Mouse (Mus musculus): ENCODE results near the gene Cfb.
"Not testable (repeated sequence)": the region's sequence is repeated elsewhere in the genome, so short reads cannot be mapped to it uniquely, and the experiment has no call there.

Gene Cfb

GRCm38 (mm10) chr17:34837464-34838324 lies 24.6 kb downstream of the Cfb start:
- no peak for ATAC-seq (ENCODE audit: low TSS enrichment)

- ATAC-seq (ENCODE audit: low TSS enrichment) = peak; percentile 91
These were observed 25.5 kb downstream of the Cfb start, which contains the start of the genes Stk19 and Dxo for GRCm38 (mm10) chr17:34836856-34837221. TSS of gene Stk19 (minus strand) at chr17:34836945. TSS of gene Dxo (plus strand) at chr17:34837019.

GRCm38 (mm10) chr17:34836155-34836855 lies 26.0 kb downstream of the Cfb start:
- ATAC-seq (ENCODE audit: low TSS enrichment) = peak; percentile 64

GRCm38 (mm10) chr17:34830776-34831175 lies 31.5 kb downstream of the Cfb start:
- ATAC-seq (ENCODE audit: low TSS enrichment) = not testable (repeated sequence)

- no peak for ATAC-seq (ENCODE audit: low TSS enrichment)
These were observed 47.4 kb downstream of the Cfb start for GRCm38 (mm10) chr17:34814818-34815370.

- not testable (repeated sequence) for ATAC-seq (ENCODE audit: low TSS enrichment)
These were observed 48.6 kb downstream of the Cfb start for GRCm38 (mm10) chr17:34813747-34814146.

- no peak for ATAC-seq (ENCODE audit: low TSS enrichment)
These were observed 51.0 kb downstream of the Cfb start for GRCm38 (mm10) chr17:34811275-34811674.

- not testable (repeated sequence) for ATAC-seq (ENCODE audit: low TSS enrichment)
These were observed 51.5 kb downstream of the Cfb start for GRCm38 (mm10) chr17:34810811-34811210.

GRCm38 (mm10) chr17:34810411-34810810 lies 51.9 kb downstream of the Cfb start:
- not testable (repeated sequence) for ATAC-seq (ENCODE audit: low TSS enrichment)

GRCm38 (mm10) chr17:34808599-34809205 lies 53.6 kb downstream of the Cfb start:
- no peak for ATAC-seq (ENCODE audit: low TSS enrichment)

GRCm38 (mm10) chr17:34807176-34807575 lies 55.1 kb downstream of the Cfb start:
- ATAC-seq (ENCODE audit: low TSS enrichment) = no peak

All from frontal cortex, adult (tissue).